Mouse (Mus musculus) testis, adult 10 weeks (tissue): ENCODE data around the gene Gm2000. TPM values are rescaled to one million over a fixed set of nuclear protein-coding genes. Genes with fewer than 3 reads are reported as not detected.

ENCODE experiments used
- polyA plus RNA-seq: library from polyadenylated mRNA; stranded (reverse); fragments of 350-450 nt; fragmentation: Illumina TruSeq; extraction: RNeasy Lipid Tissue Mini Kit (QIAGEN cat#74804); gene quantifications from one replicate; pipeline ENCODE4 v1.2.3, GENCODE M21; 2014; ENCODE audit warnings: low read depth, low replicate concordance

Gm2000 gene
- 6.6 TPM for polyA plus RNA-seq

DNA sequence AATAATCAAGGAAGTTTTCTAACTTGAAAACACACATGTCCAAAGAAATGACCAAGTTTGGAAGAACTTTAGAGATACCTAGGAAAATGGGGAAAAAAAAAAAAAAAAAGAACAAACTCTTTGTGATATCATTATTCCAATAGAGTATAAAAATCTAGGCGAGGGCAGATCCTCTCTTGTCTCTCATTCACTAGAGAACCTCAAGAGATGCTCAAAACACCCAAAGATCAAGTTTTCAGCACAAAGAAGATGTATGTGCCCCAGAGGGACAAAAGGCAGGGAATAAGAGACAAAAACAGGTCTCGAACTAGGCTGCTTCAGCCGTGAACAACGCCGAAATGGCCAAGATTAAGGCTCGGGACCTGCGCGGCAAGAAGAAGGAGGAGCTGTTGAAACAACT, at the start of gene Gm2000:
Gene Gm2000 (plus strand): TSS at position 301 of the 400 bp plus-strand sequence.

Other genes starting within 250 kb of the Gm2000 start
- gene Fam163a, start 161.0 kb upstream of the Gm2000 start, polyA plus RNA-seq, result 0.11 TPM
- 76.1 TPM for gene Tdrd5, start 62.4 kb upstream of the Gm2000 start, polyA plus RNA-seq
- 0.49 TPM for gene Nphs2, start 55.3 kb upstream of the Gm2000 start, polyA plus RNA-seq
- gene Axdnd1, start 55.1 kb downstream of the Gm2000 start, polyA plus RNA-seq, result 498 TPM
- gene Soat1, start 108.3 kb downstream of the Gm2000 start, polyA plus RNA-seq, result 49.8 TPM
- gene Gm10031, start 158.0 kb downstream of the Gm2000 start, polyA plus RNA-seq, result 2.0 TPM
- 7.7 TPM for gene Abl2, start 192.7 kb downstream of the Gm2000 start, polyA plus RNA-seq